Mouse (Mus musculus) frontal cortex, postnatal 14 days (tissue): ENCODE measurements around the gene Aatk.

Experiments used
- DNase-seq, 2 experiments: peaks; one replicate each; pipeline ENCODE4 v3.0.0; 2022; ENCODE audit warnings: low spot score in 2 of 2

Gene Aatk

GRCm38 (mm10) chr11:119989115-119989564, 57.8 kb downstream of the Aatk start:
- DNase-seq: no peak

GRCm38 (mm10) chr11:119988391-119988790, 58.6 kb downstream of the Aatk start:
- DNase-seq: no peak

GRCm38 (mm10) chr11:119987876-119988275, 59.1 kb downstream of the Aatk start:
- no peak for DNase-seq

GRCm38 (mm10) chr11:119986751-119987425, 60.1 kb downstream of the Aatk start:
- no peak for DNase-seq

GRCm38 (mm10) chr11:119983151-119983550, 63.8 kb downstream of the Aatk start:
- DNase-seq: no peak

GRCm38 (mm10) chr11:119982236-119982635, 64.7 kb downstream of the Aatk start:
- DNase-seq: no peak

- no peak for DNase-seq
Observed at GRCm38 (mm10) chr11:119981769-119982168, 65.2 kb downstream of the Aatk start.

- DNase-seq: no peak
Observed at GRCm38 (mm10) chr11:119979596-119980385, 67.2 kb downstream of the Aatk start.

GRCm38 (mm10) chr11:119978701-119979100, 68.3 kb downstream of the Aatk start:
- no peak for DNase-seq

GRCm38 (mm10) chr11:119975739-119976501, 71.0 kb downstream of the Aatk start:
- no peak for DNase-seq

GRCm38 (mm10) chr11:119973789-119974188, 73.2 kb downstream of the Aatk start:
- no peak for DNase-seq

- DNase-seq: no peak
Observed at GRCm38 (mm10) chr11:119970021-119970851, 76.7 kb downstream of the Aatk start.

GRCm38 (mm10) chr11:119967892-119968291, 79.1 kb downstream of the Aatk start:
- no peak for DNase-seq

GRCm38 (mm10) chr11:119967401-119967800, 79.6 kb downstream of the Aatk start:
- no peak for DNase-seq

- no peak for DNase-seq
Observed at GRCm38 (mm10) chr11:119966294-119966693, 80.7 kb downstream of the Aatk start.

- DNase-seq: no peak
Observed at GRCm38 (mm10) chr11:119965053-119965452, 81.9 kb downstream of the Aatk start.

- no peak for DNase-seq
Observed at GRCm38 (mm10) chr11:119961511-119961910, 85.5 kb downstream of the Aatk start.

- no peak for DNase-seq
Observed at GRCm38 (mm10) chr11:119960671-119961070, 86.3 kb downstream of the Aatk start.

GRCm38 (mm10) chr11:119959714-119960113, 87.3 kb downstream of the Aatk start:
- DNase-seq: no peak

- no peak for DNase-seq
Observed at GRCm38 (mm10) chr11:119958856-119959255, 88.1 kb downstream of the Aatk start.
